Mouse (Mus musculus) intestine, embryonic 15.5 days (tissue): ENCODE measurements around the gene Lmln. TPM values are rescaled to one million over a fixed set of nuclear protein-coding genes. Genes with fewer than 3 reads are reported as not detected.

Experiments
- ATAC-seq: fragments of 200-750 bp; cut with Nextera tagmentation; 2 replicates; pipeline ENCODE4 v1.8.0; 2017; ENCODE audit warnings: moderate TSS enrichment, moderate library complexity
- H3K27ac ChIP-seq: fragments of 300-500 bp; sonication (generic); 2 replicates; pipeline ENCODE4 v1.5.1; 2015; ENCODE audit warnings: mild to moderate bottlenecking, inconsistent platforms
- H3K27me3 ChIP-seq: fragments of 300-500 bp; sonication (generic); replicated peaks from 2 replicates; pipeline ENCODE4 v1.6.1; 2015; ENCODE audit warnings: inconsistent platforms
- H3K36me3 ChIP-seq: fragments of 300-500 bp; sonication (generic); 2 replicates; pipeline ENCODE4 v1.6.1; 2015; ENCODE audit warnings: inconsistent platforms
- H3K4me1 ChIP-seq: fragments of 300-500 bp; sonication (generic); replicated peaks from 2 replicates; pipeline ENCODE4 v1.6.1; 2015; ENCODE audit warnings: inconsistent platforms
- H3K4me2 ChIP-seq: fragments of 300-500 bp; sonication (generic); replicated peaks from 2 replicates; pipeline ENCODE4 v1.6.1; 2015; ENCODE audit warnings: mild to moderate bottlenecking, inconsistent platforms
- H3K4me3 ChIP-seq: fragments of 300-500 bp; sonication (generic); replicated peaks from 2 replicates; pipeline ENCODE4 v1.5.1; 2015; ENCODE audit warnings: inconsistent platforms
- H3K9ac ChIP-seq: fragments of 300-500 bp; sonication (generic); 2 replicates; pipeline ENCODE4 v1.6.1; 2015; ENCODE audit warnings: inconsistent platforms
- H3K9me3 ChIP-seq: fragments of 300-500 bp; sonication (generic); 2 replicates; pipeline ENCODE4 v1.6.1; 2016; ENCODE audit warnings: inconsistent platforms
- WGBS: fragments of 180-500 bp; shearing (Covaris S2); methylation state at CpG from one replicate; pipeline ENCODE4 v1.1.7; 2015; 5-methylcytosine and 5-hydroxymethylcytosine counted together
- polyA plus RNA-seq: library from polyadenylated mRNA; unstranded; fragments of >200 nt; fragmentation: Nextera tagmentation; extraction: Ambion mirVana; gene quantifications from 2 replicates; pipeline ENCODE4 v1.2.1, GENCODE M21; 2015

Lmln gene
- polyA plus RNA-seq, result 2.0 and 3.4 TPM in 2 replicates

- H3K4me3 ChIP-seq, result peak within 1 kb of the TSS; percentile 79
- WGBS, result under 1% methylated on average over 59 of the region's 64 CpGs
- peak within 1 kb of the TSS; percentile 78 for H3K27ac ChIP-seq
- peak; percentile 98 for ATAC-seq
- peak within 1 kb of the TSS; percentile 66 for H3K9ac ChIP-seq
- H3K4me2 ChIP-seq, result peak within 1 kb of the TSS; percentile 85
- peaks cover 25% of the 10 kb centered on the region for H3K4me1 ChIP-seq
- H3K27me3 ChIP-seq, result no peaks in the 10 kb centered on the region
- H3K9me3 ChIP-seq, result no peaks in the 10 kb centered on the region
- peaks cover 20% of the 10 kb centered on the region for H3K36me3 ChIP-seq
Observed at GRCm38 (mm10) chr16:33062024-33062681, at the start of gene Lmln. Lmln (plus strand) TSS chr16:33062521.

GRCm38 (mm10) chr16:33013801-33014200 is 48.5 kb upstream of the Lmln start:
- peaks cover 28% of the 10 kb centered on the region for H3K36me3 ChIP-seq
- no peak overlapping the region for H3K4me2 ChIP-seq
- 0 out of 2 replicates have a peak, but pooled peaks cover 3% of the 10 kb centered on the region for H3K4me1 ChIP-seq
- H3K4me3 ChIP-seq, result no peak overlapping the region
- H3K9me3 ChIP-seq, result no peaks in the 10 kb centered on the region
- 94% methylated on average over 5 of the region's 5 CpGs for WGBS
- ATAC-seq, result no peak
- no peak overlapping the region for H3K9ac ChIP-seq
- no peak overlapping the region for H3K27ac ChIP-seq
- no peaks in the 10 kb centered on the region for H3K27me3 ChIP-seq

- H3K4me3 ChIP-seq, result no peak overlapping the region
- no peak overlapping the region for H3K4me2 ChIP-seq
- peak overlapping the region; percentile 7; the same call in 1 of the 2 replicates for H3K27ac ChIP-seq
- peaks cover 24% of the 10 kb centered on the region for H3K36me3 ChIP-seq
- no peak overlapping the region for H3K9ac ChIP-seq
- 100% methylated on average over 1 of the region's 1 CpGs for WGBS
- no peaks in the 10 kb centered on the region for H3K27me3 ChIP-seq
- H3K4me1 ChIP-seq, result peaks cover 8% of the 10 kb centered on the region; the same call in 1 of the 2 replicates
- ATAC-seq, result 0 out of 2 replicates have a peak, but pooled peaks have one; percentile 15
- H3K9me3 ChIP-seq, result no peaks in the 10 kb centered on the region
Observed at GRCm38 (mm10) chr16:33014921-33015320, 47.4 kb upstream of the Lmln start.

- no peak overlapping the region for H3K4me3 ChIP-seq
- 84% methylated on average over 3 of the region's 3 CpGs for WGBS
- H3K9ac ChIP-seq, result no peak overlapping the region
- 0 out of 2 replicates have a peak, but pooled peaks have one; percentile 41 for ATAC-seq
- peaks cover 21% of the 10 kb centered on the region for H3K36me3 ChIP-seq
- no peaks in the 10 kb centered on the region for H3K9me3 ChIP-seq
- H3K4me2 ChIP-seq, result no peak overlapping the region
- no peak overlapping the region for H3K27ac ChIP-seq
- no peaks in the 10 kb centered on the region for H3K27me3 ChIP-seq
- peaks cover 8% of the 10 kb centered on the region; the same call in 1 of the 2 replicates for H3K4me1 ChIP-seq
Observed at GRCm38 (mm10) chr16:33015396-33015907, 46.9 kb upstream of the Lmln start.

GRCm38 (mm10) chr16:33015986-33016385 is 46.3 kb upstream of the Lmln start:
- Histone ChIP-seq H3K9ac (no peak overlapping the region), H3K4me3 (no peak overlapping the region), H3K4me2 (no peak overlapping the region), H3K9me3 (no peaks in the 10 kb centered on the region), H3K27me3 (no peaks in the 10 kb centered on the region), H3K4me1 (peaks cover 8% of the 10 kb centered on the region; the same call in 1 of the 2 replicates), H3K36me3 (peaks cover 21% of the 10 kb centered on the region), H3K27ac (no peak overlapping the region)
- WGBS, result 85% methylated on average over 2 of the region's 2 CpGs
- no peak for ATAC-seq

GRCm38 (mm10) chr16:33017677-33018349 is 44.5 kb upstream of the Lmln start:
- peak; percentile 49; the same call in 1 of the 2 replicates for ATAC-seq
- Histone ChIP-seq H3K4me2 (no peak overlapping the region), H3K9me3 (no peaks in the 10 kb centered on the region), H3K9ac (no peak overlapping the region), H3K4me3 (no peak overlapping the region), H3K27ac (no peak overlapping the region), H3K36me3 (peaks cover 14% of the 10 kb centered on the region), H3K27me3 (no peaks in the 10 kb centered on the region), H3K4me1 (peaks cover 8% of the 10 kb centered on the region; the same call in 1 of the 2 replicates)
- WGBS, result 69% methylated on average over 5 of the region's 5 CpGs

- WGBS, result 57% methylated on average over 21 of the region's 21 CpGs
- Histone ChIP-seq H3K36me3 (peaks cover 2% of the 10 kb centered on the region; the same call in 1 of the 2 replicates), H3K4me3 (no peak overlapping the region), H3K4me2 (peak overlapping the region; percentile 34; the same call in 1 of the 2 replicates), H3K27ac (no peak overlapping the region), H3K27me3 (no peaks in the 10 kb centered on the region), H3K4me1 (peaks cover 8% of the 10 kb centered on the region; the same call in 1 of the 2 replicates), H3K9ac (no peak overlapping the region), H3K9me3 (no peaks in the 10 kb centered on the region)
- peak; percentile 58; the same call in 1 of the 2 replicates for ATAC-seq
Observed at GRCm38 (mm10) chr16:33019117-33019770, 43.1 kb upstream of the Lmln start.

GRCm38 (mm10) chr16:33021381-33021780 is 40.9 kb upstream of the Lmln start:
- H3K36me3 ChIP-seq, result no peaks in the 10 kb centered on the region
- no peak overlapping the region for H3K9ac ChIP-seq
- H3K27me3 ChIP-seq, result no peaks in the 10 kb centered on the region
- no peaks in the 10 kb centered on the region for H3K9me3 ChIP-seq
- no peak overlapping the region for H3K4me2 ChIP-seq
- no peak for ATAC-seq
- peaks cover 12% of the 10 kb centered on the region; the same call in 1 of the 2 replicates for H3K4me1 ChIP-seq
- WGBS, result 80% methylated on average over 3 of the region's 3 CpGs
- no peak overlapping the region for H3K27ac ChIP-seq
- H3K4me3 ChIP-seq, result no peak overlapping the region

- H3K9ac ChIP-seq, result no peak overlapping the region
- no peak overlapping the region for H3K27ac ChIP-seq
- peaks cover 8% of the 10 kb centered on the region; the same call in 1 of the 2 replicates for H3K4me1 ChIP-seq
- no peaks in the 10 kb centered on the region for H3K27me3 ChIP-seq
- no peak overlapping the region for H3K4me3 ChIP-seq
- H3K4me2 ChIP-seq, result no peak overlapping the region
- ATAC-seq, result peak; percentile 74
- whole genome bisulfite sequencing, result 4% methylated on average over 4 of the region's 4 CpGs
- no peaks in the 10 kb centered on the region for H3K9me3 ChIP-seq
- no peaks in the 10 kb centered on the region for H3K36me3 ChIP-seq
Observed at GRCm38 (mm10) chr16:33023750-33024149, 38.6 kb upstream of the Lmln start.

- H3K4me2 ChIP-seq, result no peak overlapping the region
- no peak overlapping the region for H3K27ac ChIP-seq
- H3K4me3 ChIP-seq, result no peak overlapping the region
- WGBS, result 60% methylated on average over 8 of the region's 8 CpGs
- peak; percentile 34; the same call in 1 of the 2 replicates for ATAC-seq
- 0 out of 2 replicates have a peak, but pooled peaks cover 4% of the 10 kb centered on the region for H3K4me1 ChIP-seq
- no peaks in the 10 kb centered on the region for H3K9me3 ChIP-seq
- H3K36me3 ChIP-seq, result no peaks in the 10 kb centered on the region
- H3K27me3 ChIP-seq, result no peaks in the 10 kb centered on the region
- no peak overlapping the region for H3K9ac ChIP-seq
Observed at GRCm38 (mm10) chr16:33024456-33025104, 37.7 kb upstream of the Lmln start.

- no peaks in the 10 kb centered on the region for H3K27me3 ChIP-seq
Observed at GRCm38 (mm10) chr16:33026357-33026756, 36.0 kb upstream of the Lmln start.

More at GRCm38 (mm10) chr16:33026357-33026756, 36.0 kb upstream of the Lmln start:
- Histone ChIP-seq H3K4me3 (no peak overlapping the region), H3K27ac (no peak overlapping the region), H3K9me3 (no peaks in the 10 kb centered on the region), H3K4me1 (0 out of 2 replicates have a peak, but pooled peaks cover 4% of the 10 kb centered on the region), H3K4me2 (no peak overlapping the region), H3K9ac (no peak overlapping the region), H3K36me3 (no peaks in the 10 kb centered on the region)
- WGBS, result 86% methylated on average over 7 of the region's 7 CpGs
- ATAC-seq, result no peak
